Comparison of ENCODE assay signal across 31 mouse cellular contexts in genomic region chr11:101613596-101613995, GRCm38 (mm10). TPM values are rescaled to one million over a fixed set of nuclear protein-coding genes. Genes with fewer than 3 reads are reported as not detected.
DNase-seq lines count a peak whose midpoint lies in the region; ATAC-seq and TF ChIP-seq lines count a peak whose summit lies in the region.
"Had no signal": no experiment of that assay in that cellular context is flagged by ENCODE, and none has a peak within 500 bp of the region (broad histone marks: within the 10 kb centered on the region; RNA-seq: fewer than 3 reads in every experiment).

No protein-coding gene starts in this region.

- DNase-seq in forebrain, embryonic 14.5 days (ENCODE audit: low spot score) = no peak
- no peak for DNase-seq in testis, postnatal 14 days (ENCODE audit: low spot score)
- DNase-seq in brain, adult 2 months (ENCODE audit: low read depth, low spot score) = peak; percentile 29
- no peak for DNase-seq in urinary bladder, postnatal 25 days (ENCODE audit: low spot score)
- DNase-seq: adrenal gland, postnatal 14 days; cerebellum, adult 11-12 months; cerebellum, adult 8-10 months; cerebellum, postnatal 10 days; cerebellum, postnatal 36 days; embryo, embryonic 11 days; gastrocnemius, postnatal 25 days; heart, adult 18-20 months; heart, postnatal 14 days; heart, postnatal 4 days had no signal

- no peak overlapping the region for H3K4me2 ChIP-seq in forebrain, embryonic 14.5 days (ENCODE audit: low read length)
- no peak overlapping the region for H3K4me2 ChIP-seq in forebrain, embryonic 16.5 days (ENCODE audit: low read length)
- H3K4me2 ChIP-seq: embryonic facial prominence, embryonic 13.5 days; heart, embryonic 13.5 days; hindbrain, embryonic 14.5 days had no signal

- 0 out of 2 replicates have a peak overlapping the region, but pooled peaks have one; percentile 18 for H3K27ac ChIP-seq in forebrain, embryonic 14.5 days (ENCODE audit: low read depth, low read length)
- H3K27ac ChIP-seq in forebrain, embryonic 16.5 days (ENCODE audit: low read length) = no peak overlapping the region
- H3K27ac ChIP-seq in testis, adult 2 months (ENCODE audit: control insufficient read depth, insufficient read depth, low read depth, low read length) = no peak overlapping the region
- H3K27ac ChIP-seq: embryonic facial prominence, embryonic 10.5 days; embryonic facial prominence, embryonic 13.5 days; heart, embryonic 10.5 days; heart, embryonic 13.5 days; hindbrain, embryonic 14.5 days; hindbrain, postnatal 0 days had no signal

- peaks cover 20% of the 10 kb centered on the region for H3K4me1 ChIP-seq in forebrain, embryonic 14.5 days (ENCODE audit: control insufficient read depth, insufficient read depth, low read length)
- peaks cover 27% of the 10 kb centered on the region for H3K4me1 ChIP-seq in forebrain, embryonic 16.5 days (replicated peaks; ENCODE audit: control insufficient read depth, insufficient read depth, low read length)
- H3K4me1 ChIP-seq in testis, adult 2 months (ENCODE audit: control insufficient read depth, insufficient read depth, low read length) = peaks cover 20% of the 10 kb centered on the region

- H3K9me3 ChIP-seq in forebrain, embryonic 14.5 days (replicated peaks; ENCODE audit: control insufficient read depth, low read length) = no peaks in the 10 kb centered on the region
- no peaks in the 10 kb centered on the region for H3K9me3 ChIP-seq in forebrain, embryonic 16.5 days (ENCODE audit: control insufficient read depth, low read length)
- H3K9me3 ChIP-seq: embryonic facial prominence, embryonic 10.5 days; embryonic facial prominence, embryonic 13.5 days; heart, embryonic 10.5 days; heart, embryonic 13.5 days had no signal

- no peak overlapping the region for H3K9ac ChIP-seq in forebrain, embryonic 14.5 days (ENCODE audit: low read length)
- H3K9ac ChIP-seq in forebrain, embryonic 16.5 days (replicated peaks; ENCODE audit: low read depth, low read length) = no peak overlapping the region
- H3K9ac ChIP-seq: embryonic facial prominence, embryonic 13.5 days; heart, embryonic 13.5 days; hindbrain, embryonic 14.5 days had no signal

- 0 out of 2 replicates have a peak, but pooled peaks have one; percentile 5 for TF ChIP-seq POLR2A in testis, adult 2 months (IDR thresholded peaks at IDR 0.05; ENCODE audit: control insufficient read depth, low read depth, low read length)

- no peaks in the 10 kb centered on the region for H3K27me3 ChIP-seq in forebrain, embryonic 14.5 days (replicated peaks; ENCODE audit: control insufficient read depth, insufficient read depth, low read length)
- no peaks in the 10 kb centered on the region for H3K27me3 ChIP-seq in forebrain, embryonic 16.5 days (replicated peaks; ENCODE audit: control insufficient read depth, insufficient read depth, low read length)
- no peaks in the 10 kb centered on the region for H3K27me3 ChIP-seq in testis, adult 2 months (ENCODE audit: control insufficient read depth, insufficient read depth, low read length)
- H3K27me3 ChIP-seq: embryonic facial prominence, embryonic 13.5 days had no signal

- no peak overlapping the region for H3K4me3 ChIP-seq in forebrain, embryonic 14.5 days (ENCODE audit: low read depth, low read length)
- H3K4me3 ChIP-seq in forebrain, embryonic 16.5 days (replicated peaks; ENCODE audit: low read length) = no peak overlapping the region
- no peak overlapping the region for H3K4me3 ChIP-seq in testis, adult 2 months (ENCODE audit: control insufficient read depth, low read depth, low read length)
- H3K4me3 ChIP-seq: embryonic facial prominence, embryonic 10.5 days; embryonic facial prominence, embryonic 13.5 days; erythroblast, embryonic 14.5 days; heart, embryonic 10.5 days; heart, embryonic 13.5 days had no signal

- H3K36me3 ChIP-seq in forebrain, embryonic 14.5 days (ENCODE audit: control insufficient read depth, insufficient read depth, low read length) = no peaks in the 10 kb centered on the region
- no peaks in the 10 kb centered on the region for H3K36me3 ChIP-seq in forebrain, embryonic 16.5 days (ENCODE audit: control insufficient read depth, insufficient read depth)
- no peaks in the 10 kb centered on the region; the same call in 1 of the 2 replicates for H3K36me3 ChIP-seq in testis, adult 2 months (ENCODE audit: control insufficient read depth, insufficient read depth, low read length)
- H3K36me3 ChIP-seq: embryonic facial prominence, embryonic 10.5 days; embryonic facial prominence, embryonic 13.5 days; heart, embryonic 10.5 days; heart, embryonic 13.5 days had no signal

- no peak for TF ChIP-seq CTCF in testis, adult 2 months (IDR thresholded peaks at IDR 0.05; ENCODE audit: control insufficient read depth, insufficient read depth, insufficient replicate concordance, low read depth, low read length)

- 78% methylated on average over 6 of the region's 6 CpGs for WGBS in forebrain, embryonic 14.5 days
- 84% methylated on average over 6 of the region's 6 CpGs for WGBS in forebrain, embryonic 16.5 days

- ATAC-seq in forebrain, embryonic 14.5 days = no peak
- no peak for ATAC-seq in forebrain, embryonic 16.5 days
- ATAC-seq: CD4-positive, CD25-positive, alpha-beta regulatory T cell, adult 4 months; hindbrain, postnatal 0 days; inflammation-experienced regulatory T-cells, adult 6 months; intestine, embryonic 16.5 days had no signal

RNA-seq across cellular contexts. Expression of gene Rdm1, which starts 13.4 kb away (rescaled TPM):
- 32.7 and 38.5 TPM in 2 replicates for polyA plus RNA-seq in forebrain, embryonic 14.5 days (2014; fragmentation: Nextera tagmentation; extraction: Ambion mirVana)
- 21.9 and 32.2 TPM in 2 replicates for polyA plus RNA-seq in forebrain, embryonic 16.5 days (2015; fragmentation: Nextera tagmentation; extraction: Ambion mirVana)
- polyA plus RNA-seq in testis, adult 2 months (2012; rRNA removed) = 7.8 and 13.8 TPM in 2 replicates

RNA-seq across cellular contexts. Expression of gene Gm11634, which starts 14.5 kb away (rescaled TPM):
- not detected in 2 replicates for polyA plus RNA-seq in forebrain, embryonic 14.5 days (2014; fragmentation: Nextera tagmentation; extraction: Ambion mirVana)
- not detected in 2 replicates for polyA plus RNA-seq in forebrain, embryonic 16.5 days (2015; fragmentation: Nextera tagmentation; extraction: Ambion mirVana)
- 64.9 and 69.4 TPM in 2 replicates for polyA plus RNA-seq in testis, adult 2 months (2012; rRNA removed)
- polyA plus RNA-seq: brain, embryonic 14.5 days; C2C12; CD4-positive, CD25-positive, alpha-beta regulatory T cell, adult 4 months; cortical plate, adult 2 months; embryonic facial prominence, embryonic 10.5 days; embryonic facial prominence, embryonic 13.5 days; erythroblast, embryonic 14.5 days; heart, embryonic 10.5 days; heart, embryonic 13.5 days; heart, embryonic 16.5 days; hindbrain, embryonic 11.5 days; hindbrain, embryonic 14.5 days; hindbrain, postnatal 0 days; intestine, embryonic 16.5 days had no signal

RNA-seq across cellular contexts. Expression of gene Tmem106a, which starts 31.6 kb away (rescaled TPM):
- polyA plus RNA-seq in forebrain, embryonic 14.5 days (2014; fragmentation: Nextera tagmentation; extraction: Ambion mirVana) = 2.3 and 3.4 TPM in 2 replicates
- 1.9 and 2.4 TPM in 2 replicates for polyA plus RNA-seq in forebrain, embryonic 16.5 days (2015; fragmentation: Nextera tagmentation; extraction: Ambion mirVana)
- polyA plus RNA-seq in testis, adult 2 months (2012; rRNA removed) = 22.8 and 26.7 TPM in 2 replicates

RNA-seq across cellular contexts. Expression of gene Arl4d, which starts 51.7 kb away (rescaled TPM):
- polyA plus RNA-seq in forebrain, embryonic 14.5 days (2014; fragmentation: Nextera tagmentation; extraction: Ambion mirVana) = 40.5 and 42.7 TPM in 2 replicates
- 36.5 and 42.2 TPM in 2 replicates for polyA plus RNA-seq in forebrain, embryonic 16.5 days (2015; fragmentation: Nextera tagmentation; extraction: Ambion mirVana)
- polyA plus RNA-seq in testis, adult 2 months (2012; rRNA removed) = 10.2 and 12.3 TPM in 2 replicates
- polyA plus RNA-seq: CD4-positive, CD25-positive, alpha-beta regulatory T cell, adult 4 months had no signal

Comparison
In these comparisons a context has a peak if more than half of its experiments do, and no peak if none do; other contexts are left out.
1. RNA of gene Gm11634, which starts 14.5 kb away (polyA plus RNA-seq): 64.9 to 69.4 TPM in testis, adult 2 months; not detected in forebrain, embryonic 14.5 days and not detected in forebrain, embryonic 16.5 days; every median in the first group is over 10 times any median in the second.